ENCODE assay signal across 8 mouse cellular contexts in genomic region chr16:92398574-92399118, GRCm38 (mm10). TPM values are rescaled to one million over a fixed set of nuclear protein-coding genes. Genes with fewer than 3 reads are reported as not detected.
DNase-seq lines count a peak whose midpoint lies in the region; ATAC-seq and TF ChIP-seq lines count a peak whose summit lies in the region.

No protein-coding gene starts in this region.

- H3K27ac ChIP-seq in gastrocnemius, adult 2 months: peak overlapping the region; percentile 90
- no peak overlapping the region for H3K27ac ChIP-seq in midbrain, embryonic 10.5 days (replicated peaks)

- WGBS in midbrain, embryonic 10.5 days: 64% methylated on average over 6 of the region's 6 CpGs

- H3K36me3 ChIP-seq in midbrain, embryonic 10.5 days: peaks cover 36% of the 10 kb centered on the region

- TF ChIP-seq CTCF in gastrocnemius, adult 2 months (IDR thresholded peaks at IDR 0.05): peak; percentile 29; the same call in 1 of the 2 replicates

- peak overlapping the region; percentile 74 for H3K4me3 ChIP-seq in gastrocnemius, adult 2 months
- H3K4me3 ChIP-seq in midbrain, embryonic 10.5 days: peak overlapping the region; percentile 57

- DNase-seq in gastrocnemius, adult 2 months: no peak
- no peak for DNase-seq in gastrocnemius, adult 8-10 months (ENCODE audit: low spot score in 2 of 2)
- DNase-seq in adipocyte (ENCODE audit: low spot score) (peak; percentile 51), MN1 (ENCODE audit: low spot score) (no peak)
- DNase-seq in heart, postnatal 10 days: peak; percentile 57 to 66
- no peak for DNase-seq in midbrain, embryonic 10.5 days (ENCODE audit: low spot score)
- no peak for DNase-seq in urinary bladder, adult 18-20 months (ENCODE audit: low spot score in 2 of 2)

- intact Hi-C loops in gastrocnemius, adult 2 months (cut with DNase I): no loop called here
- intact Hi-C loops in heart, postnatal 10 days (cut with DNase I): loop anchor here (2.0 kb wide), 3 partner anchors 30 to 58 kb away; no protein-coding TSS in a partner anchor

- peaks cover 27% of the 10 kb centered on the region for H3K27me3 ChIP-seq in midbrain, embryonic 10.5 days (ENCODE audit: low read depth, poor library complexity, severe bottlenecking)

- no peaks in the 10 kb centered on the region for H3K9me3 ChIP-seq in midbrain, embryonic 10.5 days (replicated peaks)

- no peak for ATAC-seq in activated CD4-positive, CD25-positive, alpha-beta regulatory T cell, adult 4 months

- peaks cover 59% of the 10 kb centered on the region for H3K4me1 ChIP-seq in midbrain, embryonic 10.5 days

RNA-seq across cellular contexts. Expression of gene Kcne1, which starts 39.4 kb away (rescaled TPM):
- not detected for total RNA-seq in gastrocnemius, adult 2 months (2021)
- not detected for total RNA-seq in gastrocnemius, adult 8-10 months (2022)
- 100 to 1,000 TPM; 415 to 442 TPM for total RNA-seq in heart, postnatal 10 days (2021)
- polyA plus RNA-seq in midbrain, embryonic 10.5 days (2016; fragmentation: Nextera tagmentation; extraction: Ambion mirVana): 0.41 and 0.55 TPM in 2 replicates
- polyA plus RNA-seq in activated CD4-positive, CD25-positive, alpha-beta regulatory T cell, adult 4 months (2017; shearing (Covaris generic)): not detected

Comparison
In these comparisons a context has a peak if more than half of its experiments do, and no peak if none do; other contexts are left out.
1. DNase-seq: peak in adipocyte (single experiment) and heart, postnatal 10 days (2 of 2); none in gastrocnemius, adult 2 months (single experiment), gastrocnemius, adult 8-10 months (0 of 2), midbrain, embryonic 10.5 days (single experiment), MN1 (single experiment) and urinary bladder, adult 18-20 months (0 of 2).
2. RNA of gene Kcne1, which starts 39.4 kb away (total RNA-seq): 415 to 442 TPM in heart, postnatal 10 days; not detected in gastrocnemius, adult 2 months and not detected in gastrocnemius, adult 8-10 months; every median in the first group is over 100 times any median in the second.